Mouse (Mus musculus) testis, adult 2 months (tissue): ENCODE data around the gene Capn5. TPM values are rescaled to one million over a fixed set of nuclear protein-coding genes. Genes with fewer than 3 reads are reported as not detected.

Experiments
- H3K27ac ChIP-seq: fragments of 200-500 bp; 2 replicates; pipeline ENCODE4 v1.5.1; 2012; ENCODE audit warnings: low read depth, low read length; ENCODE audit not compliant: control insufficient read depth, insufficient read depth
- H3K27me3 ChIP-seq: fragments of 200-500 bp; 2 replicates; pipeline ENCODE4 v1.6.1; 2012; ENCODE audit warnings: mild to moderate bottlenecking, low read length, moderate library complexity; ENCODE audit not compliant: control insufficient read depth, insufficient read depth
- H3K36me3 ChIP-seq: fragments of 200-500 bp; 2 replicates; pipeline ENCODE4 v1.6.1; 2012; ENCODE audit warnings: mild to moderate bottlenecking, low read length; ENCODE audit not compliant: control insufficient read depth, insufficient read depth
- H3K4me1 ChIP-seq: fragments of 200-500 bp; 2 replicates; pipeline ENCODE4 v1.6.1; 2012; ENCODE audit warnings: low read length; ENCODE audit not compliant: control insufficient read depth, insufficient read depth
- H3K4me3 ChIP-seq: fragments of 200-500 bp; 2 replicates; pipeline ENCODE4 v1.5.1; 2012; ENCODE audit warnings: low read depth, mild to moderate bottlenecking, low read length, moderate library complexity, mixed read lengths; ENCODE audit not compliant: control insufficient read depth
- CTCF ChIP-seq: fragments of 200-500 bp; IDR thresholded peaks from 2 replicates; pipeline ENCODE4 v1.5.1; 2012; ENCODE audit warnings: low read depth, mild to moderate bottlenecking, inconsistent platforms, low read length, moderate library complexity; ENCODE audit not compliant: control insufficient read depth, insufficient read depth, insufficient replicate concordance
- POLR2A ChIP-seq: fragments of 200-500 bp; IDR thresholded peaks from 2 replicates; pipeline ENCODE4 v1.6.1; 2012; ENCODE audit warnings: low read depth, mild to moderate bottlenecking, inconsistent platforms, low read length, moderate library complexity; ENCODE audit not compliant: control insufficient read depth
- polyA plus RNA-seq: library from polyadenylated mRNA; depleted of rRNA; stranded (reverse); fragments of >200 nt; gene quantifications from 2 replicates; pipeline ENCODE4 v1.2.3, GENCODE M21; 2012

Gene Capn5
- polyA plus RNA-seq, 1 experiment: 0.85 TPM

- TF ChIP-seq POLR2A (no peak), CTCF (no peak)
- peaks cover 8% of the 10 kb centered on the region for H3K4me1 ChIP-seq
- H3K27me3 ChIP-seq: no peaks in the 10 kb centered on the region
- H3K36me3 ChIP-seq: no peaks in the 10 kb centered on the region
- no peak overlapping the region for H3K27ac ChIP-seq
- peak overlapping the region; percentile 74; the same call in 1 of the 2 replicates for H3K4me3 ChIP-seq
Observed at GRCm38 (mm10) chr7:98195151-98195801, 17.2 kb upstream of the Capn5 start.

DNA sequence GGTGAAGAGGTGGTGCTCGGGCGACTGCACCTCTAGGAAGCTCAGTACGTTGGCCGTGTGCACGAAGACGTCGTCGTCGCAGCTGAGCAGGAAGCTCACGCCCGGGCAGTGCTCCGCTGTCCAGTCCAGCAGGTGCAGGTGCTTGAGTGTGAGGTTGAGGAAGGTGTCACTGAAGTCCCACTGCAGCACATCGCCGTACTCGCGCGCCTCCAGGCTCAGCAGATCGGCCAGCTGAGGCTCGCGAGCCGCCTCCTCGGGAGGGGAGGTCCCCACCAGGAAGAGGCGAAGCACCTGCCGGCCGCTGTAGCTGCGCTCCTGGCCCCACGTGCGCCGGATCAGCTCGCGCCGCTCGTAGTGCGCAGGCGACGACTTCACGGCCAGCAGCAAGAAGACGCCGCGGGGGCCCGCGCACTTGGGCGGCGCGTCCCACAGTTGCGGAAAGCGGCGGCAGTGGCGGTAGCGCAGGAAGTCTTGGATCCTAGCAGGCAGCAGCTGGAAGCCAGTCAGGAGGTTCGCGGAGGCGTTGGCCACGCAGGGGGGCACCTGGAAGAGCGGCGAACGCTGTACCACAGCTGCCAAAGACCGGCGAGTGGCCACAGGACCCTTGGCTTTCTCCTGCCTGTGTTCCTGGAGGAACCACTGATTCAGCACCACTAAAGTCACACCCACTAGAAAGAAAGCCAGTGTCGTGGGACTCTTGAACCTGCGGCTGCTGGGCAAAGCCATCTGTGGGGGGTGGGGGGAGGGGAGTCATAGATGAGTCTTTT lies 16.1 kb upstream of the Capn5 start:
- Histone ChIP-seq H3K27ac (0 out of 2 replicates have a peak overlapping the region, but pooled peaks have one; percentile 25), H3K27me3 (no peaks in the 10 kb centered on the region), H3K4me3 (peak overlapping the region; percentile 74), H3K36me3 (no peaks in the 10 kb centered on the region), H3K4me1 (peaks cover 8% of the 10 kb centered on the region)
- TF ChIP-seq CTCF: no peak
- peak; percentile 48; the same call in 1 of the 2 replicates for TF ChIP-seq POLR2A

DNA sequence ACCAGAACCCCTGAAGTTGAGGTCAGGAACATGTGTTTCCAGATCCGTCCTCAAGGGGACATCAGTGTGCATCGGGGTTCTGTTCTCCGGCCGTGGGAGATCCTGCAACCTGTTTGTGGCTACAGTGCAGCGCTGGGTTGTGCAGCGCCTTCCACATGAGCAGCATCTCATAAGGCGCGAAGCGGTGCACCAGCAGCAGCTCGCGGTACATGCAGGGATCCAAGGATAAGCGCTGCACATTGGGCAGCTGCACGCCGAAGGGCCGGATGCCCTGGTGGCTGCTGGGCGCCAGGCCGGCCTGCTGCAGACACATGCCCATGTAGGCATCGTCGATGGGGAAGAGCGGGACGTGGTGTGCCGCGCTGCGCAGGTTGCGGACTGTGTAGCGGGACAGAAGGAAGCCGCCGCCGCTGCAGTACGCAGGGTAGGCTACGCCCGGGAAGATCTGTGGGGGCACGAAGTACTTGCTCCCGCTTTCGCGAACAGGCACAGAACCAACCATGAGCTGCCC lies 15.5 kb upstream of the Capn5 start:
- Histone ChIP-seq H3K27ac (no peak overlapping the region), H3K36me3 (no peaks in the 10 kb centered on the region), H3K27me3 (no peaks in the 10 kb centered on the region), H3K4me1 (peaks cover 8% of the 10 kb centered on the region), H3K4me3 (peak overlapping the region; percentile 74)
- TF ChIP-seq CTCF (peak; percentile 12; the same call in 1 of the 2 replicates), POLR2A (no peak)

DNA sequence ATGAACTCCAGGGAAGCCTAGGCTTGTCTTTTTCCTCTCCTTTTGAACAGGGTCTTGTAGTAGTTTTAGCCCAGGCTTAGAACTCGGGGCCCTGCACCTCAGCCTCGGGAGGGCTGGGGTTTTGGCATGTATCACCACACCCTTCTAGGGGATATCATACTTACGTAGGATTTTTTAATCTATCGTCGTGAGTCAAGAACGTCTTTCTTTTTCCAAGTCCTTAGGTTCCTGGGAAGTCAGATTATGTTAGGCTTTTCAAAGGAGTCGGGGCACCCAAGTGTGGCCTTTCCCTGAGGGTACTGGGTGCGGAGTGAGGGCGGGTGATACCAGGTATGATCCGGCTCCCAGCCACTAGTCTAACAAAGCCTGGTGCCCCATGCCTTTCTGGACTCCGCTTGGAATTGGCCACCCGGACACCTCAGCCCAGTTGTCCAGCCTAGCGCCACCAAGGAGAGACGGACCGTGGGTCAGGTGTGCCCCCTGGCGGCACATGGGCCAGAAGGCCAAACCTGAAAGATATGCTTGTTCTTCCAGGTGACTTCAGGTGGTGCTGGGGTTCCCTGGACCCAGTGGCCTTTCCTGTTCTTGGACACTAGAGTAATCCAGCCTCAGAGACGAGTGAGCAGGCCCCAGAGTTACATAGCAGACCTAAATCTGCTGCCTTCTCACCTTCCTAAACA lies 13.6 kb upstream of the Capn5 start:
- TF ChIP-seq POLR2A (no peak), CTCF (peak; percentile 29; the same call in 1 of the 2 replicates)
- Histone ChIP-seq H3K27ac (no peak overlapping the region), H3K36me3 (no peaks in the 10 kb centered on the region), H3K4me3 (no peak overlapping the region), H3K27me3 (no peaks in the 10 kb centered on the region), H3K4me1 (peaks cover 8% of the 10 kb centered on the region)

- TF ChIP-seq CTCF (no peak), POLR2A (no peak)
- H3K27me3 ChIP-seq: no peaks in the 10 kb centered on the region
- H3K36me3 ChIP-seq: no peaks in the 10 kb centered on the region
- H3K27ac ChIP-seq: no peak overlapping the region
- H3K4me1 ChIP-seq: peaks cover 8% of the 10 kb centered on the region
- no peak overlapping the region for H3K4me3 ChIP-seq
Observed at GRCm38 (mm10) chr7:98190578-98190977, 12.5 kb upstream of the Capn5 start.

- H3K4me3 ChIP-seq: no peak overlapping the region
- peaks cover 11% of the 10 kb centered on the region for H3K4me1 ChIP-seq
- H3K27me3 ChIP-seq: no peaks in the 10 kb centered on the region
- TF ChIP-seq CTCF (no peak), POLR2A (no peak)
- no peak overlapping the region for H3K27ac ChIP-seq
- H3K36me3 ChIP-seq: no peaks in the 10 kb centered on the region
Observed at GRCm38 (mm10) chr7:98189745-98190144, 11.7 kb upstream of the Capn5 start.

DNA sequence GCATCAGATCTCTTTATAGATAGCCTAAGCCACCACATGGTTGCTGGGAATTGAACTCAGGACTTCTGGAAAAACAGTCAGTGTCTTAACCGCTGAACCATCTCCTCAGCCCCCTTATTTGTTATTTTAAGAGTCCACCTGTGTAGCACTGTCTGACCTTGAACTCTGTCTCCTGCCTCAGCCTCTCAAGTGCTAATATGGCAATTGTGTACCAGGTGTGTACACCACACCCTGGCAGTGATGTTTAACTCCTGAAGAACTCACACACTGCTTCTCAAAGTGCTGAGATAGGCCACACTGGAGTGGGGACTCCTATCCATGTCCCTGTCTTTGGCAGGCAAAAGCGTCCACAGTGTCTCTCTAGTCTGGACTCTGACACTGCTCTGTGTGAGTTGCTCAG lies 10.6 kb upstream of the Capn5 start:
- H3K27me3 ChIP-seq: no peaks in the 10 kb centered on the region
- no peak overlapping the region for H3K27ac ChIP-seq
- no peak overlapping the region for H3K4me3 ChIP-seq
- peaks cover 6% of the 10 kb centered on the region for H3K4me1 ChIP-seq
- TF ChIP-seq CTCF (no peak), POLR2A (no peak)
- no peaks in the 10 kb centered on the region for H3K36me3 ChIP-seq
